Mouse (Mus musculus) lung, postnatal 14 days (tissue): ENCODE measurements around the gene Ucp3.
A peak's percentile ranks its signal among the peaks of the same experiment; 100 is the strongest.
"Not testable (repeated sequence)": the region's sequence is repeated elsewhere in the genome, so short reads cannot be mapped to it uniquely, and the experiment has no call there.

Source experiments
- DNase-seq: peaks from one replicate; pipeline ENCODE4 v3.0.0; 2021

Ucp3 gene

DNA sequence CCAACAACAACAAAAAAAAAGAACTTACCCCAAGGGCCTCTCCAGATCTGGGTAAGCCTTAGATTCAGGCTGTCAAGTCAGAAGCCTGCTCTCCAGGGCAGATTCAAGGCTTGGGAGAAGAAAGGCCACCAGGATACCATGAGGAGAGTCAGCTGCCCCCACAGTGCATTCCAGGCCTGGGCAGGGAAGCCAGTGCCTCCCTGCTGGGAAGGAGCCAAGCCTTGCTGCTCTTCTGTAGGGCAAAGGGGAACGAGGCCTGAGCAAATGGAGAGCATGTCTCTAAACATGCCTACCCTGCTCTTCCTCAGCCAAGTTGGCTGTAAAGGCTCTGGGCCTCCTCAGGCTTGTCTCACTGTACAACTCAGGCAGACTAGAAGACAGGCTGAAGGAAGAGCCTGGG lies 1.9 kb downstream of the Ucp3 start:
- DNase-seq, result peak; percentile 46

GRCm38 (mm10) chr7:100479100-100479822 lies 6.5 kb downstream of the Ucp3 start:
- DNase-seq, result no peak

DNA sequence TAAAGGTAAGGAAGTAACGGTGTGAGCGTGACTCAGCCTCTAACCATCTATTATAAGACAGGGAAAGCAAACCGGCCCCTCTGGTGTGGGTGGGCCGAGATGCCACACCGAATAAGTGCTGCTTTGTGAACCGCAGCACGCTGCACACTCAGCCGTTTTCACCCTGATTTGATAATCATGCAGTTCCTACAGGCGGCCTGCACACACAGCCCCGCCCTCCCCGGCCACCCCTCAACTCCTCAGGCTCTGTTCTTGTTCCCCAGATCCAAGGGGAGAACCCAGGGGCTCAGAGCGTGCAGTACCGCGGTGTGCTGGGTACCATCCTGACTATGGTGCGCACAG lies 7.0 kb downstream of the Ucp3 start:
- DNase-seq, result no peak

GRCm38 (mm10) chr7:100480175-100480574 lies 7.4 kb downstream of the Ucp3 start:
- DNase-seq, result no peak

- DNase-seq, result not testable (repeated sequence)
These were observed 9.3 kb downstream of the Ucp3 start for GRCm38 (mm10) chr7:100482046-100482445.

DNA sequence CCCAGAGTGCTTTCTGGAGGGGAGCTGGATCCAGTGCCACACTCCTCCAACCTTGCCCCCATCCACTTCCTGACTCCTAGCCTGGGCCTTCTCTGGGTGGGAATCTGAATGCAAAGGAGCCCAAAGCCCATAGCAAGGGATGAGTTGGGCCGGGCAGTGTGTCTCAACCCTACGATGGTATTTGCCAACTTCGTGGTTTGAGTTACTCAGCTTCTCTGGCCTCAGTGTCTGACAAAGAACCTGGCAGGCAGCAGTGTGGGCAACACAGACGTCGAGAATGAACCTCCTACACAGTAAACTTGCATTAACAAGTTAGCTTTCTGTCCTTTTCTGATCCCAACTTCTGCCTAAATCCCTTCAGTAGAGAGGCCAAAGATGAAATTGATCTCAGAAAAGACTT lies 11.7 kb downstream of the Ucp3 start:
- no peak for DNase-seq

DNA sequence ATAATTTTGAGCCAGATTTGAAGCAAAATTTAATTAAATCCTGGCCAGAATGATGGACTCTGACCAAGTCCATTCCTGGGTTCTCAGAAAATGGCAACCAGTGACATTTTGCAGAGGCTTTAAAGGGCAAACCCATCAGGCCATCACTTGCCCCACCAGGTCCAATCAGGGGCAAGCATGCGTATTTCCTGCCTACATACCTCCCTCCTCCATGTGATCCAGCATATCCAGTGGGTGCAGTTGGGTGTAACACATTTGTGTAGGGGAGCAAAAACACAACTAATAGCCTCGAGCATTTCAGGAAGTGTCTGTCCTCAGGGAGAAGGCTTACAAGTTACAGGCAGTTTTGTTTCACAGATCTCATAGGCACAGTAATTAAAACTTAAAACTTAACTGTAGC lies 14.5 kb downstream of the Ucp3 start:
- DNase-seq, result no peak

- DNase-seq, result no peak
These were observed 15.8 kb downstream of the Ucp3 start for GRCm38 (mm10) chr7:100488474-100489048.

GRCm38 (mm10) chr7:100492391-100493116 lies 19.8 kb downstream of the Ucp3 start:
- peak; percentile 39 for DNase-seq

DNA sequence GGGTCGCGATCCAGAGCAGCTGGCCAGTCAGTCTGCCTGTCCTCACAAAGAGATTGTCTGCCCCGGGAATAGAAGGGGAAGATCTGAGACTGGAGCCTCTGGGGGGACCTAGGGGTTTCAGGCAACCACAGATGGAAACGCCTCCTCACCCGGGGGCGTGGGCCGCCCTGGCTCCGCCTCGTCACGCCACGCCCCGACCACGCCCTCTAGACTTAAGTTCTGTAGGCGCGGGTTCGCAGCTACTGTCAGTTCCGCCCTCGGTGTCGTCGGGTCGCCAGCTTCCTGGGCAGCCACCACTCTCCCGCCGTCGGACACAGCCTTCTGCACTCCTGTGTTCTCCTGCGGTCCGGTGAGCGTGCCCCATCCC lies 20.3 kb downstream of the Ucp3 start, which contains the start of gene Ucp2:
Gene Ucp2, plus strand, starts transcription at position 221 of the 367 bp plus-strand sequence.
- peak; percentile 96 for DNase-seq

GRCm38 (mm10) chr7:100493484-100494414 lies 21.0 kb downstream of the Ucp3 start:
- peak; percentile 59 for DNase-seq

DNA sequence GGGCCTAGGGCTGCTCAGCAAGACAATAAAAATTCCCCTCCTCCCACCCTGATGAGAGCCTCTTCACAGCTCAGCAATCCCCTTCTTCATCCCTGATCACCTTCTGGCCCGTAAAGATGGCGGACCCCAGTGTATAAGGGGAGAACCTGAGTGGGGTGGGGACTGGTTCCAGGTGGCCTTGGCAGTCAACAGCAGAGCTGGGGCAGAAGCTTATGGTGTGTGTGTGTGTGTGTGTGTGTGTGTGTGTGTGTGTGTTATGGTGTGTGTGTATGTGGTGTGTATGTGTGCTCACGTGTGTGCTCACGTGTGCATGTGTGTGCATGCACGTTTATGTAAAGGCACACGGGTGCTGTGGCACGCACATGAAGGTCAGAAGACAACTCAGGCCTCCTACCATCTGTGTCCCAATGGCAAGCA lies 21.6 kb downstream of the Ucp3 start:
- no peak for DNase-seq

DNA sequence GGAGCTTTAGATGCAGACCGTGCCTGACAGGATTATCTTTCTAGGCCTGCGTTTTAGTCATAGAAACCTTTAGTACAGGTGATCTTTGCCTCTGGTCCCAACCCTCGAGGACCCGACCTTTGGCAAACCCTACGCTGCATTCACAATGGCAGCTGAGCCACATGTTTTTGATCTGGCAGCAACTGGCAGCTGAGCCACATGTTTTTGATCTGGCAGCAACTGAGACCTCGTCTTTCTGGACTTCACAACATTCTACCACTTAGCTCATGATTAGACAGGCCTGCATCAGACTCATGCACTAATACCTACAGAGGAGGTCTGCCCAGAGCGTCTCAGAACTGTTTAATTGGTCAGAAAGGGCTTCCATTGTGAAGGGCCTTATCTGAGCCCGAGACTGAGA lies 22.3 kb downstream of the Ucp3 start:
- no peak for DNase-seq

DNA sequence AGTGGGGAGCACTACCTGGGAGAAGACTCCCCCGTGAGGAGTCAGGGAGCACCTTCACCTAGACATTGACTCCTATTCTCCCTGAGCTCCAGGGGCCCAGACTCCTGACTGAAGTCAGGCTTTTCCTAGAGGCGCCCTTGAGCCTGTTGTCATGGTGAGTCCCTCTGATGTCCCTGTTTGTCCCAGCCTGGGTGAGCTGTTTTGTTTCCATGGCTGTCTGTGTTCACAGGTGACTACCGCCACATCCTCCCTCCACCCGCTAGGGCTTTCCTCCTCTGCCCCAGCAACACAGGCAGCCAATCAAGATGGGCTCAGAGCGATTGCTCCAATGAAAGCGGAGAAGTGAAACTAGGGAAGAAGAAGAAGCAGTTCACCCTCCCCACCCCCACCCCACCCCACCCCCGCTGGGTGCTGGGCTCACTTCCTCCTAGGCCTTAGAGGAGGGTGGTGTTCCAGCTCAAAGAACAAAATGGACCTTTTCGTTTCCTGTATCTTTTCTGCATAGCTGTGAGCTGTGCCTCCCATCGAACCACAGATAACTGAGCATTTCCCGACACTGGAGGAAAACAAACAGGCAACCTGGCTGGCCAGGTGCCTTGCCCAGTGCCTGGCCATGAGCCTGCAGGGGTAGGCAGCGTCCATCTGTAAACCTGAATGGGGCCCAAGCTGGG lies 22.9 kb downstream of the Ucp3 start:
- DNase-seq, result peak; percentile 77

DNA sequence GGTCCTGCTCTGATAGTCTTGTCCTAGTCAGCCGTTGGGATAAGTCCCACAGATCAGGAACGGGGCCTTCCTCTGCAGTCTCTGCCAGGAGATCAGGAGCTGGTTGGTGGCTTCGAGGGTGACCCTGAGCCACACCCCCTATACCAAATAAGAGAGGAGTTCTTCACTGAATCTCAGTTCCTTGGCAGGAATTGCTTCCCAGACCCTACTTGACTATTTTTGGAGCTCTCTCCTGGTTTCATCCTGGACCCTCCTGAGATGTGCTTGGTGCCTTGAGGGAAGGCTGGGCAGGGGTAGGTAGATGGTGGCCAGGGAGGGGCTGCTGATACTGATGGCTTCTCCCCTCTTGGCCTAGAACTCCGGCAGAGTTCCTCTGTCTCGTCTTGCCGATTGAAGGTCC lies 23.6 kb downstream of the Ucp3 start:
- DNase-seq, result no peak

GRCm38 (mm10) chr7:100496791-100497190 lies 24.0 kb downstream of the Ucp3 start:
- DNase-seq, result no peak

- DNase-seq, result no peak
These were observed 24.6 kb downstream of the Ucp3 start for GRCm38 (mm10) chr7:100497402-100497801.

- DNase-seq, result no peak
These were observed 25.2 kb downstream of the Ucp3 start for GRCm38 (mm10) chr7:100497982-100498381.

- no peak for DNase-seq
These were observed 26.7 kb downstream of the Ucp3 start for GRCm38 (mm10) chr7:100499465-100499864.

GRCm38 (mm10) chr7:100500276-100500977 lies 27.6 kb downstream of the Ucp3 start:
- peak; percentile 44 for DNase-seq

DNA sequence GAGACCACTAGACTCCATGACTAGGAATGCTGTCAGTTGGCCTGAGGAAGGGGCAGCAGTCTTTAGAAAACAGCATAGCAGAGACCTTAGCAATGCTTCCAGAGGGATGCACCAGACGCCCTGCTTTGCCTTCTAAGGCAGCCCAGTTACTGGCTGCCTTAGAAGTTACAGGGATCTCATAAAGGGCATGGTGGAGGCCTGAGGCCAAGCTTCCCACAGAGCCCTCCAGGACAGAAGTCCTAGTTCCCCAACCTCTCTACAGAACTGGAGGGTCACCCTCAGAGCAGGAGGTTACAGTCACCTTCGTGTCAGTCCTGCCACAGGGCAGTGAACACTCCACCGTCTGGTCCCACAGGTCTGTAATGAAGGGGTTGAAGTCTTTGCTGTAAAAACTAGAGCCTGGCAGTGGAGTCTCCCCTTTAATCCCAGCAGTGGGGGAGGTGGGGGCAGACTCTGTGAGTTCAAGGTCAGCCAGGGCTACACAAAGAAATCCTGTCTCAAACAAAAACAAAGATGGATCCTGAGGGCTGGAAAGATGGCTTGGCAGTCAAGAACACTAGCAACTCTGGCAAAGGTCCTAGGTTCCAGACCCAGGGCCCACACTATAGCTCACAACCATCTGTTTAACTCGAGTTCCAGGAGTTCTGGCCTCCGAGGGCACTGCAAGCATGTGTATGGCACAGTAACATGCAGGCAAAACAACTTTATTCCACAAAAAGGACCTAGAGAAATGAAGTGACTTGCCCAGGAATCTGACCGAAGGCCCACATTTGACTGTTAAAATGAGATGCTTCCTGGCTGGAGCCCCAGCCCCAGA lies 28.4 kb downstream of the Ucp3 start:
- DNase-seq, result no peak
